Mouse (Mus musculus): ENCODE measurements around the gene Osbpl7.

DNA sequence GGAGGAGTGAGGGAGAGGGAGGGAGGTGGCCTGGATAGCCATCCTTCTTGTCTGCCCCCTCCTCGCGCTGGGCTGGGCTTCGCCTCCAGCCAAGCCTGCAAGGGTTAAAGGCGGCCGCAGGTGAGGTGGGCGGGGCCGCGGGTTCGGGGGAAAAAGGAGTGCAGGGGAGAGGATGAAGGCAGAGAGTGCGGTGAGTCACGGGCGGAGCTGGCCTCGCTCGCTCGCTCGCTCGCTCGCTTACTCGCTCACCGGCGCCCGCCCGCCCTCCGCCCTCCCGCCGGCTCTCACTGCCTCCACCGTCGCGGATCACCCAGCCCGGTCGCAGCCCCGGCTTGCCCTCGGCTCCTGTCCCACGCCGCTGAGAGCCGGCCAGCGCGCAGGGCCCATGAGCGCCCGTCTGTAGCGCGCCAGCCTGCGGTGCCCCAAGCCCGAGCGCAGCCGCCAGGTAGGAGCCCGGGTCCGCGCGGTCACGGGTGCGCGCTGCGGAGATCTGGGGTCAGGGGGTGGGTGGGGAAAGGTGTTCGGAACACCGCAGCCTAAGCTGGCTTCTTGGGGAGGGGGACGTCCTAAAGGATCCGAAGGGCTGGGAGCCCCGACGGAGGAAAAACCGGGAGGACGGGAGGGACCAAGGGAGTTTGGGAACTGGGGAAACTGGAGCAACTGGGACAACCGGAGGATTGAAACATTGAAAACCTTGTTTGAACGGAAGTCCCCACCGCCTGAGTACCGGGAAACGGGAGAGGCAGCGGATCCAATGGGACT lies 31.7 kb upstream of the Osbpl7 start:
- TF ChIP-seq CTCF (IDR thresholded peaks at IDR 0.05; ENCODE audit: low read depth, low read length) (no peak), POLR2A (IDR thresholded peaks at IDR 0.05; ENCODE audit: insufficient read depth, low read length) (no peak), EP300 (IDR thresholded peaks at IDR 0.05; ENCODE audit: insufficient read depth, low read depth, low read length) (peak; percentile 26; the same call in 1 of the 2 replicates)
